Mouse (Mus musculus) spleen, adult 2 months (tissue): ENCODE data around the gene Ckm. TPM values are rescaled to one million over a fixed set of nuclear protein-coding genes. Genes with fewer than 3 reads are reported as not detected.

Experiments
- DNase-seq, 2 experiments: peaks; one replicate each; pipeline versions ENCODE4 v3.0.0 to v3.0.0-alpha.2; 2012 to 2021; ENCODE audit warnings: low spot score in 2 of 2, low read depth in 1 of 2
- H3K27ac ChIP-seq: fragments of 200-500 bp; 2 replicates; pipeline ENCODE4 v1.5.1; 2012; ENCODE audit warnings: low read length, inconsistent platforms; ENCODE audit not compliant: insufficient read depth
- H3K27me3 ChIP-seq: fragments of 200-500 bp; 2 replicates; pipeline ENCODE4 v1.6.1; 2012; ENCODE audit warnings: mild to moderate bottlenecking, moderate library complexity, low read length, inconsistent platforms; ENCODE audit not compliant: control insufficient read depth, insufficient read depth
- H3K36me3 ChIP-seq: fragments of 200-500 bp; 2 replicates; pipeline ENCODE4 v1.6.1; 2012; ENCODE audit warnings: mild to moderate bottlenecking, low read length, inconsistent platforms; ENCODE audit not compliant: control insufficient read depth, insufficient read depth
- H3K4me1 ChIP-seq: fragments of 200-500 bp; 2 replicates; pipeline ENCODE4 v1.6.1; 2011; ENCODE audit warnings: inconsistent platforms; ENCODE audit not compliant: control insufficient read depth, insufficient read depth, insufficient read length
- H3K4me3 ChIP-seq: fragments of 200-500 bp; 2 replicates; pipeline ENCODE4 v1.5.1; 2011; ENCODE audit warnings: mild to moderate bottlenecking, inconsistent platforms; ENCODE audit not compliant: insufficient read depth, insufficient read length; ENCODE audit errors: extremely low read depth
- CTCF ChIP-seq: fragments of 200-500 bp; IDR thresholded peaks from 2 replicates; pipeline ENCODE4 v1.5.1; 2011; ENCODE audit warnings: mild to moderate bottlenecking, inconsistent platforms; ENCODE audit not compliant: insufficient read depth, insufficient read length, insufficient replicate concordance; ENCODE audit errors: extremely low read depth
- POLR2A ChIP-seq: fragments of 200-500 bp; IDR thresholded peaks from 2 replicates; pipeline ENCODE4 v1.6.1; 2011; ENCODE audit warnings: low read depth, low read length, inconsistent platforms
- WGBS: fragments of 180-500 bp; shearing (Covaris S2); methylation state at CpG from one replicate; pipeline ENCODE4 v1.1.7; 2018; 5-methylcytosine and 5-hydroxymethylcytosine counted together
- polyA plus RNA-seq: library from polyadenylated mRNA; depleted of rRNA; stranded (reverse); fragments of >200 nt; gene quantifications from 2 replicates; pipeline ENCODE4 v1.2.3, GENCODE M21; 2012

Ckm gene
- polyA plus RNA-seq, 1 experiment = 0.92 TPM

GRCm38 (mm10) chr7:19458591-19459111 lies 54.1 kb downstream of the Ckm start, which contains the start of gene Mark4:
Gene Mark4 (minus strand): TSS chr7:19458821.
- Histone ChIP-seq H3K4me1 (peaks cover 7% of the 10 kb centered on the region; the same call in 1 of the 2 replicates), H3K27ac (0 out of 2 replicates have a peak within 1 kb of the TSS, but pooled peaks have one; percentile 4), H3K4me3 (peak within 1 kb of the TSS; percentile 77), H3K27me3 (no peaks in the 10 kb centered on the region), H3K36me3 (no peaks in the 10 kb centered on the region)
- 5% methylated on average over 29 of the region's 42 CpGs for WGBS
- DNase-seq = peak; percentile 45 to 67
- TF ChIP-seq CTCF = no peak
- TF ChIP-seq POLR2A = no peak

DNA sequence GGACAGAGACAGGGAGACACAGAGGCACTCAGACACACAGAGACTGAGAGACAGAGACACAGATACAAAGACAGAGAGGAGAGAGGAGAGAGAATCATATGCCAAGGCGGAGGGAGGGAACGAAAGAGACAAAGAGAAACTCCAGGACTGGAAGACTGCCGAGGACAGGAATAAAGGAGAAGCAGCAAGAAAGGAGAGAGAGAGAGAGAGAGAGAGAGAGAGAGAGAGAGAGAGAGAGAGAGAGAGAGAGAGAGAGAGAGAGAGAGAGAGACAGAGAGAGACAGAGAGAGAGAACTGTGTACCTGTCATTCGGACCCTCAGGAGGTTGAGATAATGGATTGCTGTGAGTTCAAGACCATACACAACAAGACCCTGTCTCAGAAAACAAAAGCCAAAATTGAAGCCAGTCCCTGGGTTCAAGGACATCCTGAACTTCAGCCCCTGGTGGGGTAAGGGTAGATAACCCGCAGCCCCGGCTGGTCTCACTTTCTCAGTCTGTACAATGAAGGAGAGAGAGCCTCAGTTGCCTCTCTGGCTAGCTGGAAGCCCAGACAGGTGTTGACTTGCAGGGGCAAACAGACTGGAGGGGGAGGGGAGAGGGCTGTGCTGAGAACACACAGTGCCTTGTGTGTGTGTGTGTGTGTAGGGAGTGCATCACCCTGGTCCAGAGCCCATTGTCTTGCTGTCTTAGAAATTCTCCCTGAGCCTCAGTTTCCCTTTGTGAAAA lies 54.7 kb downstream of the Ckm start:
- Histone ChIP-seq H3K27ac (0 out of 2 replicates have a peak overlapping the region, but pooled peaks have one; percentile 4), H3K4me3 (peak overlapping the region; percentile 56), H3K27me3 (no peaks in the 10 kb centered on the region), H3K4me1 (peaks cover 7% of the 10 kb centered on the region; the same call in 1 of the 2 replicates), H3K36me3 (no peaks in the 10 kb centered on the region)
- no peak for DNase-seq
- 59% methylated on average over 6 of the region's 6 CpGs for WGBS
- TF ChIP-seq POLR2A (no peak), CTCF (no peak)

DNA sequence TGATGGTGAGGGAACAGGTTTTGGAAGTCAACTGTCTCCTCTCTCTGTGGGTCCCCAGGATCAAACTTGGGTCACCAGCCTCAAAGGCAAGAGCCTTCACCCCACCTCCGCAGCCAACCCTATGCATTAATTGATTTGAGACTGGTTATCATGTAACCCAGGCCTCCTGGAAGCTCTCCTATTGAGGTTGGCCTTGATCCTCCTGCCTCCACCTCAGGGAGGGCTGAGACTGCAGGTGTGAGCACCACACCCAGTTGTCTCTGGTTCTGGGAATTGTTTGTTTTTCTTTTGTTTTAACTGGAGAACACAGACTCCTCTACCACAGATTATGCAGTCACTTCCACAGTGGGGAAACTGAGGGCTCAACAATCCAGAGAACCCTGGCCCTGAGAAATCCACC lies 55.9 kb downstream of the Ckm start:
- TF ChIP-seq CTCF = no peak
- TF ChIP-seq POLR2A = no peak
- no peaks in the 10 kb centered on the region for H3K27me3 ChIP-seq
- no peak overlapping the region for H3K4me3 ChIP-seq
- no peaks in the 10 kb centered on the region for H3K36me3 ChIP-seq
- H3K4me1 ChIP-seq = peaks cover 7% of the 10 kb centered on the region; the same call in 1 of the 2 replicates
- no peak for DNase-seq
- 95% methylated on average over 1 of the region's 1 CpGs for WGBS
- no peak overlapping the region for H3K27ac ChIP-seq

- H3K27me3 ChIP-seq = no peaks in the 10 kb centered on the region
- WGBS = 17% methylated on average over 6 of the region's 6 CpGs
- peaks cover 7% of the 10 kb centered on the region; the same call in 1 of the 2 replicates for H3K4me1 ChIP-seq
- H3K4me3 ChIP-seq = no peak overlapping the region
- TF ChIP-seq POLR2A = no peak
- TF ChIP-seq CTCF = peak; percentile 76; the same call in 1 of the 2 replicates
- peak; percentile 55 to 59 for DNase-seq
- no peaks in the 10 kb centered on the region for H3K36me3 ChIP-seq
- no peak overlapping the region for H3K27ac ChIP-seq
Observed at GRCm38 (mm10) chr7:19461488-19461887, 56.9 kb downstream of the Ckm start.

- no peak for DNase-seq
- Histone ChIP-seq H3K27me3 (no peaks in the 10 kb centered on the region), H3K4me1 (peaks cover 4% of the 10 kb centered on the region; the same call in 1 of the 2 replicates), H3K4me3 (no peak overlapping the region), H3K27ac (no peak overlapping the region), H3K36me3 (no peaks in the 10 kb centered on the region)
- 75% methylated on average over 4 of the region's 4 CpGs for WGBS
- TF ChIP-seq CTCF (no peak), POLR2A (no peak)
Observed at GRCm38 (mm10) chr7:19462443-19462842, 57.9 kb downstream of the Ckm start.

- no peak within 1 kb of the TSS for H3K4me3 ChIP-seq
- WGBS = 54% methylated on average over 6 of the region's 6 CpGs
- H3K4me1 ChIP-seq = no peaks in the 10 kb centered on the region
- DNase-seq = no peak
- no peaks in the 10 kb centered on the region for H3K27me3 ChIP-seq
- H3K27ac ChIP-seq = no peak within 1 kb of the TSS
- no peak for TF ChIP-seq CTCF
- TF ChIP-seq POLR2A = no peak
- no peaks in the 10 kb centered on the region for H3K36me3 ChIP-seq
Observed at GRCm38 (mm10) chr7:19462884-19463381, 58.4 kb downstream of the Ckm start, which contains the start of gene Exoc3l2. Gene Exoc3l2 (plus strand): TSS chr7:19463331.
